Mouse (Mus musculus) testis, adult 2 months (tissue): Measurements from ENCODE around the gene Vwa7.
"Not testable (repeated sequence)": the region's sequence is repeated elsewhere in the genome, so short reads cannot be mapped to it uniquely, and the experiment has no call there.

ENCODE experiments used
- CTCF ChIP-seq: fragments of 200-500 bp; IDR thresholded peaks from 2 replicates; pipeline ENCODE4 v1.5.1; 2012; ENCODE audit warnings: low read depth, mild to moderate bottlenecking, inconsistent platforms, low read length, moderate library complexity; ENCODE audit not compliant: control insufficient read depth, insufficient read depth, insufficient replicate concordance
- POLR2A ChIP-seq: fragments of 200-500 bp; IDR thresholded peaks from 2 replicates; pipeline ENCODE4 v1.6.1; 2012; ENCODE audit warnings: low read depth, mild to moderate bottlenecking, inconsistent platforms, low read length, moderate library complexity; ENCODE audit not compliant: control insufficient read depth

DNA sequence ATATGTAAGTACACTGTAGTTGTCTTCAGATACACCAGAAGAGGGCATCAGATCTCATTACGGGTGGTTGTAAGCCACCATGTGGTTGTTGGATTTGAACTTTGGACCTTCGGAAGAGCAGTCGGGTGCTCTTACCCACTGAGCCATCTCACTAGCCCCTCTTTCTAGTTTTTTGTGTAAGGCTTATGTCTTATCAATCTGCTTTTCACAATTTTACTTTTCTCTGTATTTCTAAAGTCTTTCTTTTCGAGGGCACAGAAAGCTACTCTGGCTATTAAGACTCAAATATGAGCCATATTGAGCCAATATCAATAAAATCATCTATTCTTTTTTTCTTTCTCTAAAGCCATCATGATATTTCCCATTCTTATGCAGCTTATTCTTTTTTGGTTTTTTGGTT lies 21.2 kb upstream of the Vwa7 start:
- TF ChIP-seq CTCF, POLR2A: not testable (repeated sequence)
